Mouse (Mus musculus) megakaryocyte, embryonic 14.5 days (primary cell): Measurements from ENCODE around the gene Hist1h2bg.
"Not testable (repeated sequence)": the region's sequence is repeated elsewhere in the genome, so short reads cannot be mapped to it uniquely, and the experiment has no call there.

Experiments
- FLI1 ChIP-seq: IDR thresholded peaks from 2 replicates; pipeline ENCODE4 v1.6.1; 2012; ENCODE audit warnings: low read length, inconsistent platforms, mixed read lengths
- GATA1 ChIP-seq: IDR thresholded peaks from 3 replicates; pipeline ENCODE4 v1.6.1; 2012; ENCODE audit warnings: mixed read lengths, low read length, inconsistent platforms, borderline replicate concordance

DNA sequence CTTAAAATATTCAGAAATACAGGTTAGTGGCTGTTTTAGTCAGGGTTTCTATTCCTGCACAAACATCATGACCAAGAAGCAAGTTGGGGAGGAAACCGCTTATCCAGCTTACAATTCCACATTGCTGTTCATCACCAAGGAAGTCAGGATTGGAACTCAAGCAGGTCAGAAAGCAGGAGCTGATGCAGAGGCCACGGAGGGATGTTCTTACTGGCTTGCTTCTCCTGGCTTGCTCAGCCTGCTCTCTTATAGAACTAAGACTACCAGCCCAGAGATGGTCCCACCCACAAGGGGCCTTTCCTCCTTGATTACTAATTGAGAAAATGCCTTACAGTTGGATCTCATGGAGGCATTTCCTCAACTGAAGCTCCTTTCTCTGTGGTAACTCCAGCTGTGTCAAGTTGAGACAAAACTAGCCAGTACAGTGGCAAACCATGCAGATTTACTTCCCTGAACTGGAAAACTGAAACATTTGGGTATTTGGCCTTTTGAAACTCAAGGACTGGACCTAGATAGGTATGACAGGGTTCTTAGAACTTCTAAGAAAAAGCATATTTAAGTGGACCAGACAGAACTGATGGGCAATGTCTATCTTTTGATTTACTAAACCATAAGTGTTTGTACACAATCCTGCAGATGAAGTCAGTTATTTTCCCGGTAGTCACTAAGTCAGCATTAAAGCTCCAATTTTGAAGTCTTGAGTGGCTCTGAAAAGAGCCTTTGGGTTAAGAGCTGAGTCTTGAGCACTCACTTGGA, 28.8 kb upstream of the Hist1h2bg start:
- not testable (repeated sequence) for TF ChIP-seq FLI1, GATA1
